Mouse (Mus musculus): ENCODE results near the gene S100a14. TPM values are rescaled to one million over a fixed set of nuclear protein-coding genes. Genes with fewer than 3 reads are reported as not detected.

S100a14 gene
- total and polyA plus RNA-seq, 3 experiments: not detected

- TF ChIP-seq CTCF (IDR thresholded peaks at IDR 0.05 in 2 of 3, conservative IDR thresholded peaks at IDR 0.05 in 1 of 3; ENCODE audit: control insufficient read depth in 1 of 3, insufficient read depth in 1 of 3, low read depth in 2 of 3, low read length in 3 of 3, poor library complexity in 1 of 3, severe bottlenecking in 1 of 3) (no peak), EP300 (IDR thresholded peaks at IDR 0.05; ENCODE audit: low read depth in 1 of 2, low read length in 2 of 2) (peak in 1 of 2 experiments; percentile 10; a peak in 1 of 4 replicates), NRF1 (IDR thresholded peaks at IDR 0.05; ENCODE audit: insufficient read depth, low read depth, low read length, poor library complexity, severe bottlenecking) (peak; percentile 81), ELF1 (IDR thresholded peaks at IDR 0.05; ENCODE audit: low read depth, low read length) (peak; percentile 69), TAL1 (IDR thresholded peaks at IDR 0.05; ENCODE audit: low read length) (no peak), POLR2A (IDR thresholded peaks at IDR 0.05; ENCODE audit: control insufficient read depth in 1 of 2, insufficient read depth in 1 of 2, low read depth in 1 of 2, low read length in 2 of 2, poor library complexity in 1 of 2) (peak; percentile 77 to 80), MEF2A (IDR thresholded peaks at IDR 0.05; ENCODE audit: extremely low read depth, insufficient replicate concordance, low read depth, low read length, poor library complexity, severe bottlenecking) (0 out of 2 replicates have a peak, but pooled peaks have one; percentile 41)
These were observed 17.5 kb upstream of the S100a14 start, which contains the start of gene Chtop (continued) for GRCm38 (mm10) chr3:90508950-90509746.

GRCm38 (mm10) chr3:90509747-90510123 is 16.9 kb upstream of the S100a14 start:
- H3K9me3 ChIP-seq (replicated peaks; ENCODE audit: insufficient read depth, low read length): no peaks in the 10 kb centered on the region
- H3K4me3 ChIP-seq (ENCODE audit: control insufficient read depth in 1 of 2, insufficient read depth in 1 of 2, low read depth in 2 of 2, low read length in 2 of 2): peak overlapping the region; percentile 51 to 93
- H3K79me2 ChIP-seq (ENCODE audit: control insufficient read depth, insufficient read depth, low read length, poor library complexity): peaks cover 27% of the 10 kb centered on the region
- DNase-seq (ENCODE audit: low read depth, low spot score): no peak
- peaks cover 2 to 24% of the 10 kb centered on the region in 2 experiments; a peak in 3 of 4 replicates for H3K4me1 ChIP-seq (ENCODE audit: control insufficient read depth in 1 of 2, insufficient read depth in 2 of 2, low read length in 2 of 2)
- TF ChIP-seq UBTF (IDR thresholded peaks at IDR 0.05; ENCODE audit: borderline replicate concordance, insufficient read depth, low read depth, low read length): 0 out of 2 replicates have a peak, but pooled peaks have one; percentile 9
- no peak for TF ChIP-seq CHD2 (IDR thresholded peaks at IDR 0.05; ENCODE audit: low read length)
- no peaks in the 10 kb centered on the region for H3K27me3 ChIP-seq (ENCODE audit: control insufficient read depth in 1 of 2, insufficient read depth in 2 of 2, low read length in 2 of 2)
- peak overlapping the region; percentile 83 for H3K27ac ChIP-seq (ENCODE audit: control insufficient read depth, low read depth, low read length)
- peak overlapping the region; percentile 72 for H3K9ac ChIP-seq (ENCODE audit: control insufficient read depth, low read depth, low read length, poor library complexity, severe bottlenecking)
- peaks cover 27 to 34% of the 10 kb centered on the region in 2 experiments for H3K36me3 ChIP-seq (ENCODE audit: control insufficient read depth in 1 of 2, insufficient read depth in 2 of 2, low read length in 2 of 2)

- TF ChIP-seq TAL1 (IDR thresholded peaks at IDR 0.05; ENCODE audit: low read length): no peak
- TF ChIP-seq ZNF384 (IDR thresholded peaks at IDR 0.05; ENCODE audit: low read depth, low read length): no peak
- no peak for TF ChIP-seq ZC3H11A (IDR thresholded peaks at IDR 0.05; ENCODE audit: low read depth, low read length)
- TF ChIP-seq KAT2A (conservative IDR thresholded peaks at IDR 0.05; ENCODE audit: low read depth, low read length): no peak
- no peak for TF ChIP-seq POLR2AphosphoS5 (IDR thresholded peaks at IDR 0.05; ENCODE audit: borderline replicate concordance, low read depth, low read length)
- TF ChIP-seq HCFC1 (IDR thresholded peaks at IDR 0.05; ENCODE audit: low read depth, low read length): no peak
- no peak for TF ChIP-seq MXI1 (IDR thresholded peaks at IDR 0.05; ENCODE audit: low read depth, low read length)
- TF ChIP-seq BHLHE40 (IDR thresholded peaks at IDR 0.05; ENCODE audit: borderline replicate concordance, low read depth, low read length): no peak
- Histone ChIP-seq H3K9ac (ENCODE audit: control insufficient read depth, low read depth, low read length, poor library complexity, severe bottlenecking) (no peak overlapping the region), H3K36me3 (ENCODE audit: control insufficient read depth in 1 of 2, insufficient read depth in 2 of 2, low read length in 2 of 2) (peaks cover 3 to 15% of the 10 kb centered on the region in 2 experiments), H3K4me1 (ENCODE audit: control insufficient read depth in 1 of 2, insufficient read depth in 2 of 2, low read length in 2 of 2) (peaks cover 1 to 25% of the 10 kb centered on the region in 2 experiments; a peak in 3 of 4 replicates), H3K9me3 (replicated peaks; ENCODE audit: insufficient read depth, low read length) (no peaks in the 10 kb centered on the region), H3K27ac (ENCODE audit: control insufficient read depth, low read depth, low read length) (no peak overlapping the region), H3K27me3 (ENCODE audit: control insufficient read depth in 1 of 2, insufficient read depth in 2 of 2, low read length in 2 of 2) (no peaks in the 10 kb centered on the region), H3K79me2 (ENCODE audit: control insufficient read depth, insufficient read depth, low read length, poor library complexity) (peaks cover 19% of the 10 kb centered on the region), H3K4me3 (ENCODE audit: control insufficient read depth in 1 of 2, insufficient read depth in 1 of 2, low read depth in 2 of 2, low read length in 2 of 2) (no peak overlapping the region)
- DNase-seq (ENCODE audit: low read depth, low spot score): no peak
These were observed 14.4 kb upstream of the S100a14 start for GRCm38 (mm10) chr3:90512276-90512675.
